ENCODE assay signal across 22 mouse cellular contexts in genomic region chr5:66429076-66429475, GRCm38 (mm10).
DNase-seq lines count a peak whose midpoint lies in the region; ATAC-seq lines count a peak whose summit lies in the region.
"Had no signal": no experiment of that assay in that cellular context is flagged by ENCODE, and none has a peak within 500 bp of the region (broad histone marks: within the 10 kb centered on the region; RNA-seq: fewer than 3 reads in every experiment).

No protein-coding gene starts in this region.

- no peaks in the 10 kb centered on the region for H3K9me3 ChIP-seq in embryonic facial prominence, embryonic 10.5 days
- no peaks in the 10 kb centered on the region for H3K9me3 ChIP-seq in hindbrain, embryonic 12.5 days (replicated peaks)
- H3K9me3 ChIP-seq: embryonic facial prominence, embryonic 13.5 days; embryonic facial prominence, embryonic 15.5 days; forebrain, embryonic 13.5 days; forebrain, embryonic 15.5 days had no signal

- WGBS in embryonic facial prominence, embryonic 10.5 days = 61% methylated on average over 2 of the region's 2 CpGs
- 70% methylated on average over 2 of the region's 2 CpGs for WGBS in hindbrain, embryonic 12.5 days

- no peaks in the 10 kb centered on the region for H3K36me3 ChIP-seq in embryonic facial prominence, embryonic 10.5 days (replicated peaks)
- no peaks in the 10 kb centered on the region for H3K36me3 ChIP-seq in hindbrain, embryonic 12.5 days
- H3K36me3 ChIP-seq: embryonic facial prominence, embryonic 13.5 days; embryonic facial prominence, embryonic 15.5 days; forebrain, embryonic 15.5 days had no signal

- H3K4me3 ChIP-seq in embryonic facial prominence, embryonic 10.5 days = no peak overlapping the region
- no peak overlapping the region for H3K4me3 ChIP-seq in hindbrain, embryonic 12.5 days
- H3K4me3 ChIP-seq: embryonic facial prominence, embryonic 13.5 days; embryonic facial prominence, embryonic 15.5 days; erythroblast, embryonic 14.5 days; forebrain, embryonic 13.5 days; forebrain, embryonic 15.5 days had no signal

- no peak overlapping the region for H3K9ac ChIP-seq in hindbrain, embryonic 12.5 days
- H3K9ac ChIP-seq: embryonic facial prominence, embryonic 13.5 days; embryonic facial prominence, embryonic 15.5 days; forebrain, embryonic 13.5 days; forebrain, embryonic 15.5 days; forebrain, postnatal 0 days had no signal

- ATAC-seq in hindbrain, embryonic 12.5 days (ENCODE audit: low FRiP score) = no peak
- no peak for ATAC-seq in erythroid progenitor cell, adult 5-6 weeks (replicated peaks; ENCODE audit: low FRiP score, poor library complexity, severe bottlenecking)
- ATAC-seq: forebrain, embryonic 13.5 days; forebrain, embryonic 15.5 days; forebrain, postnatal 0 days had no signal

- peaks cover 14% of the 10 kb centered on the region for H3K4me1 ChIP-seq in embryonic facial prominence, embryonic 10.5 days
- H3K4me1 ChIP-seq in hindbrain, embryonic 12.5 days = peaks cover 10% of the 10 kb centered on the region
- H3K4me1 ChIP-seq: forebrain, embryonic 13.5 days had no signal

- DNase-seq in embryo, embryonic 11 days = peak; percentile 35
- DNase-seq in embryo, embryonic 9.5 days (ENCODE audit: extremely low spot score) = no peak
- DNase-seq in embryo, embryonic 11.5 days (ENCODE audit: low read depth, low spot score) = peak; percentile 22
- peak; percentile 43 for DNase-seq in embryonic facial prominence, embryonic 10.5 days (ENCODE audit: low spot score)
- peak; percentile 43 for DNase-seq in forelimb bud, embryonic 11.5 days (ENCODE audit: low read depth, low spot score)
- DNase-seq in right cerebral cortex, postnatal 36 days (ENCODE audit: low spot score in 2 of 2) = no peak
- DNase-seq: adrenal gland, adult 2 months; adrenal gland, postnatal 10 days; adrenal gland, postnatal 25 days; cerebellum, adult 11 months; cerebellum, adult 18-20 months; cerebellum, adult 8-10 months; cerebellum, adult 9-11 months; cerebellum, postnatal 14 days; forebrain, postnatal 0 days had no signal

- no peak overlapping the region for H3K4me2 ChIP-seq in hindbrain, embryonic 12.5 days (replicated peaks)
- H3K4me2 ChIP-seq: embryonic facial prominence, embryonic 13.5 days; embryonic facial prominence, embryonic 15.5 days; forebrain, embryonic 13.5 days; forebrain, embryonic 15.5 days had no signal

- no peak overlapping the region; the same call in 1 of the 2 replicates for H3K27ac ChIP-seq in embryonic facial prominence, embryonic 10.5 days (replicated peaks)
- no peak overlapping the region for H3K27ac ChIP-seq in hindbrain, embryonic 12.5 days
- H3K27ac ChIP-seq: embryonic facial prominence, embryonic 13.5 days; embryonic facial prominence, embryonic 15.5 days; forebrain, embryonic 13.5 days; forebrain, embryonic 15.5 days had no signal

- no peaks in the 10 kb centered on the region for H3K27me3 ChIP-seq in embryonic facial prominence, embryonic 10.5 days (replicated peaks; ENCODE audit: low read depth, poor library complexity, severe bottlenecking)
- H3K27me3 ChIP-seq in hindbrain, embryonic 12.5 days = no peaks in the 10 kb centered on the region
- H3K27me3 ChIP-seq: embryonic facial prominence, embryonic 13.5 days; embryonic facial prominence, embryonic 15.5 days; forebrain, embryonic 13.5 days; forebrain, embryonic 15.5 days had no signal

Comparison
In these comparisons a context has a peak if more than half of its experiments do, and no peak if none do; other contexts are left out.
1. DNase-seq: peak in embryo, embryonic 11 days (single experiment), embryo, embryonic 11.5 days (single experiment), embryonic facial prominence, embryonic 10.5 days (single experiment) and forelimb bud, embryonic 11.5 days (single experiment); none in embryo, embryonic 9.5 days (single experiment) and right cerebral cortex, postnatal 36 days (0 of 2).